Comparison of ENCODE assay signal across 1 mouse cellular context in the genomic region with DNA sequence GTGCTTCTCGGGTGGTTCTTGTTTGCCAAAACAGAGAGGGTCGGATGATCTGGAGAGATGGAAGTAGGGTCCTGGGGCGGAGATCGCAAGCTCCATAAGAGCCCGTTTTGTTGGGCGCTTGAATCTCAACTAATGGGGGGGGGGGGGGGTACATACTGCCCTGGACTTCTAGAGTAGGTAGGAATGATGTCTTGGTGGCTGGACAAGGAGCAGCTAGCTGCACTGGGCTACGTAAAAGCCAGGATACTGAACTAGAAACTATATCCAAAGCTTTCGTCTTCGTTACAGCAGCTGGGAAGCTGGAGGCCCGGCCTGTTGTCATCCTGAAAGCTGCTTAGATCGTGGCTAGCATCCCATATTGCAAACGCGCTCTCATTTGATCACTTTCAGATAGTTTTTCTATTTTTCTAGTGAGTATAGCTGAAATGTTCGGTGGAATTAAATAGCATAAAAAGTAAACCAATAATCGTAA.
TF ChIP-seq lines count a peak whose summit lies in the region.

No protein-coding gene starts in this region.

TF ChIP-seq in CH12.LX, 34 proteins besides CTCF, POLR2A, EP300 and RAD21:
- no peak for TF ChIP-seq ZNF384 (IDR thresholded peaks at IDR 0.05; ENCODE audit: low read depth, low read length)
- 0 out of 2 replicates have a peak, but pooled peaks have one; percentile 1 for TF ChIP-seq ELF1 (IDR thresholded peaks at IDR 0.05; ENCODE audit: low read depth, low read length)
- TF ChIP-seq MAX (IDR thresholded peaks at IDR 0.05; ENCODE audit: low read length), result no peak
- TF ChIP-seq CHD1 (IDR thresholded peaks at IDR 0.05; ENCODE audit: low read depth, low read length), result 0 out of 2 replicates have a peak, but pooled peaks have one; percentile 33
- TF ChIP-seq SMC3 (IDR thresholded peaks at IDR 0.05; ENCODE audit: low read depth, low read length), result no peak
- no peak for TF ChIP-seq CHD2 (IDR thresholded peaks at IDR 0.05; ENCODE audit: low read length)
- TF ChIP-seq TBP (conservative IDR thresholded peaks at IDR 0.05; ENCODE audit: low read depth, low read length), result no peak
- TF ChIP-seq ZC3H11A (IDR thresholded peaks at IDR 0.05; ENCODE audit: low read depth, low read length), result no peak
- TF ChIP-seq MEF2A (IDR thresholded peaks at IDR 0.05; ENCODE audit: borderline replicate concordance, low read depth, low read length), result no peak
- no peak for TF ChIP-seq USF2 (conservative IDR thresholded peaks at IDR 0.05; ENCODE audit: low read depth, low read length)
- TF ChIP-seq ZMIZ1 (IDR thresholded peaks at IDR 0.05; ENCODE audit: low read depth, low read length), result no peak
TF ChIP-seq in CH12.LX: peak in this region for 2.
